Mouse (Mus musculus): ENCODE measurements around the gene Ocln. TPM values are rescaled to one million over a fixed set of nuclear protein-coding genes. Genes with fewer than 3 reads are reported as not detected.
"Not testable (repeated sequence)": the region's sequence is repeated elsewhere in the genome, so short reads cannot be mapped to it uniquely, and the experiment has no call there.

Ocln gene
- total RNA-seq, 2 experiments from 2014 or later: 11.2 to 12.3 TPM

DNA sequence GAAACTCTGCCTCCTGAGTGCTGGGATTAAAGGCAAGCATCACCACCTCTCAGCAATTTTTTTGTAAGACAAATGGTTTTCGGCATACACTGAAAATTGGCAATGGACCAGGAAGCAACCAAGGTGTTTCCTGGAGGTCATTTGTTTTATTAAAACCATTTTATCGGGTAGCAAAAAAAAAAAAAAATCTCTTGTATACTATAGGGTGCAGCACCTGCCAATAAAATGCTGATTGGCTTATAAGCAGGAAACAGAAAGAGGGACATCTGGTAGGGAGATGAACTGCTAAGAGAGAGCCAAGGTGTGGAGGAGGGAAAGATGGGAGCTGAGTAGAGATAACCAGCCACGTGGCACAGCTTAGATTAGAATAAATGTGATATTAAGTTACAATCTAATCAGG is 7.0 kb downstream of the Ocln start:
- peak in 1 of 2 experiments; percentile 47 for DNase-seq (ENCODE audit: low spot score in 2 of 2)

DNA sequence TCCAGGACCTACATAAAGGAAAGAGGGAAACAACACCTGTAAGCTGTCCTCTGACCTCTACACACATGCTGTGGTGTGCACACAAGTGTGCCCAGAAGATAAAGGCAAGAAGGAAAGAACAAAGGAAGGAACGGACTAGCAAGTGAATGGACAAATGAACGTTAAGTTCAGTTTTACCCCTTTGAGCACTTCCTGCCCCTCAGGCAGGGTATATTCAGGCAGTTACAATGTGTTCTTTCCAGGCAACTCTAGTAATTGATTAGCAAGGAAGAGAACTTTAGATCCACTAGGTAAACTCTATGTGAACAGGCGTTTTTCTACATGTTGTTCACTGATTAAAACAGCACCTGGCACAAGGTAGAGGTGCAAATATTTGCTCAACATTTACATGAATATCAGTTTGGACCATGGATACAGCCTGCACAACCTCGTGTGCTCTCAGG is 8.3 kb downstream of the Ocln start:
- no peak for DNase-seq (ENCODE audit: low spot score in 2 of 2)

GRCm38 (mm10) chr13:100543011-100543767 is 9.3 kb downstream of the Ocln start:
- no peak for DNase-seq (ENCODE audit: low spot score in 2 of 2)

DNA sequence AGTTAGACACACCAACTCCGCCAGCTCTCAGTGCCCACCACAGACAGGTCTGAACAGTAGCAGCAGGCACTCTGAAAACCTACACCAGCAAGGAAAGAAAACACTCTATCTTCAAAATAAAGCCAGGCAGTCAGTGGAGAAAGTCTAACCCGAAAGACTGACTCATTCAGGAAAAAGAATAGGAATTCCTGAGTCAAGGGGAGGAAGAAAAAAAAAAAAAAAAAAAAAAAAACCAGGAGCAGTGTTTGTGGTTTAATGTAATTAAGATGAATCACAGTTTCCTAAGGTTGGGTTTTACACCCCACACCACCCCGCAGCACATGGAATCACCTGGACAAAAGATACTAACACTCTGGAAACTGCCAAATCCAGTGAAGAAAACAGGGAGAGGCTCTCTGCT is 16.4 kb downstream of the Ocln start:
- DNase-seq (ENCODE audit: low spot score in 2 of 2): no peak

DNA sequence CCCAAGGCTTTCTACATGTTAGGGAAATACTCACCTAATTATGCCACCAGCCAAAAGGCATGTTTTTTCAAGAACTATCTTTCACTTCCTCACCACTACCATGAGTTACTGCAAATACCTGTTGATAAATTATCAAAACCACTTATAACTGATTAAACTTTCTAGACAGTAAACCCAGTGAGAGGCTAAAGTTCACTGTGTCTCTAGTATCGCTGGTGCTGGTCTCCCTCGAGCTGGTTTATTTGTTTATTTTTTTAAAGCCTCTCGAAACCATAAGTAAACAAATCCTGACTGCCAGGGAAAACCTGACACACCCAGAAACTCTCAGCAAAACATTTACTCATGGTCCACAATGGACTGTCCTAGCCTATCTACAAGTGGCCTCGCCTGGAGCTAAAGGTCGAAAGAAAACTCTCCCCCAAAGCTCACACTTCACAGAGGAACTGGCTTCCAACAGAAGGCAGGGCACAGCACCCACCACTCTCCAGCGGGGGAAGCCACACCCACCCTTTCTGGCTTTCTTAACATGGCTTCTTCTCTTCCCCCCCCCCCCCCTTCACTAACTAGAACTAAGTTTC is 19.6 kb downstream of the Ocln start:
- DNase-seq (ENCODE audit: low spot score in 2 of 2): no peak

GRCm38 (mm10) chr13:100526649-100527038 is 25.9 kb downstream of the Ocln start:
- DNase-seq (ENCODE audit: low spot score in 2 of 2): no peak

DNA sequence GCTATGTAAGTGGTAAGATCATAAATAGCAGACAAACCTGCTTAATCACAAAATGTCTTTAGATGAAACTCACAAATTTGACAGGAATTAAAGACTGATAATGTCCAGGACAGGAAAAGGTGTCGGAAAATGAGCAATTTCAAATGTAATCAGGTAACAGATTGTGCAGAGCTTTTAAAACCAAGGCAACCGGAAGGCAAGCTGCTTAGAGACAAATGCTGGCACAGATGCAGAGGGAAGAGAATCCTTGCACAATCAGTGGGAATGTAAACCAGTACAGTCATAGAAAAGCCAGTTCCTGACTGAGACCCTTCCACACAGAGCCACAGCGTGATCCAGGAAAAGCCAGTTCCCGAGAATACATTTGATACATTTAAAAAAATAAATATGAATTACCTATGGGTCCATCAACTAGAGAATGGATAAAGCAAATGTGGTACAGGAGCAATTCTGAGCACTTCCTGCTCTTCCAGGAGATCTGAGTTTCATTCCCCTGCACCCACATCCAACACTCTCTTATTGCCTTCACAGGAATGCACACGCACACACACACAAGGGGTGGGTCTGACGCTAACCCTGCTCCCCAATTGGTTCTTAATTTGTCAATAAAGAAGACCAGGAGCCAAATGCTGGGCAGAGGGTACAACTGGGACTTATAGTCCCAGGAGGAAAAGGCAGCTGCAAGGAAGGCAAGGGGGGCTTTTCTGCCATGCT is 26.4 kb downstream of the Ocln start:
- DNase-seq (ENCODE audit: low spot score in 2 of 2): peak; percentile 54 to 79

DNA sequence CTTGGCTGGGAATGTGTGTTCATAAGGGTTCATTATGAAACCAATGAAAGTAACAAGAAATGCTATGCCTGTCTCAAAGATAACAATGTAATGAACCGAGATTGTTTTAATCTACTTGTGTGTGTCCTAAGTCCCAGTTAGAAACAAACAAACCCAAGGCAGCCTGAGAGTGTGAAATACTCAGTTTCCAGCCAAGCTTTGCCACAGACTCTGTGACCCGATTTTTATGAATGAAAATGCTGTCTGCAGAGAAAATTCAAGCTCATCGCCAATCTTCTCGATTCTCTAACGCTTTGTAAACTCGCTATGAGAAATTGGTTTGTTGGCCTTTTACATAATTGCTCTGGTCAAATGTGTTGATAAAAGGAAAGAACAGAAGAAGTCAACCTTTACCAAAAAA is 27.6 kb downstream of the Ocln start:
- peak in 1 of 2 experiments; percentile 22 for DNase-seq (ENCODE audit: low spot score in 2 of 2)

- no peak for DNase-seq (ENCODE audit: low spot score in 2 of 2)
Observed at GRCm38 (mm10) chr13:100523698-100524097, 28.8 kb downstream of the Ocln start.

GRCm38 (mm10) chr13:100521724-100522591 is 30.6 kb downstream of the Ocln start:
- DNase-seq (ENCODE audit: low spot score in 2 of 2): no peak

DNA sequence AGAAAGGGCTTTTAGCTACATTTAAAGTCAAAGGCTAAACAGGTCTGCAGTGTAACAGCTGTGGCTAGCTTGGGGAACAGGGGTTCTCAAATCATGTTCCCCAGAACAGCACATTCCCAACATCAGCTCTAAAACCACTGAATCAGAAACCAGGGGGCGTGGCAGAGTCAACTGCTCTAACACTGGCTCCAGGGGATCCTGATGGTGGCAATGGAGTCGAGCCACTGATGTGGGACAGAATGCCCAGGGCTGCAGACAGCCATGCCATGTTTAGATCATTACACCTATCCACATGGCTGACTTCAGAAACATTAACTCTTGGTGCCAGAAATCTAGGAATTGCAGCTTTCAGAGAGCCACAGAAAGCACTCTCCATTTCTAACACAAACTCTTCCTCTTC is 33.4 kb downstream of the Ocln start:
- DNase-seq (ENCODE audit: low spot score in 2 of 2): no peak

DNA sequence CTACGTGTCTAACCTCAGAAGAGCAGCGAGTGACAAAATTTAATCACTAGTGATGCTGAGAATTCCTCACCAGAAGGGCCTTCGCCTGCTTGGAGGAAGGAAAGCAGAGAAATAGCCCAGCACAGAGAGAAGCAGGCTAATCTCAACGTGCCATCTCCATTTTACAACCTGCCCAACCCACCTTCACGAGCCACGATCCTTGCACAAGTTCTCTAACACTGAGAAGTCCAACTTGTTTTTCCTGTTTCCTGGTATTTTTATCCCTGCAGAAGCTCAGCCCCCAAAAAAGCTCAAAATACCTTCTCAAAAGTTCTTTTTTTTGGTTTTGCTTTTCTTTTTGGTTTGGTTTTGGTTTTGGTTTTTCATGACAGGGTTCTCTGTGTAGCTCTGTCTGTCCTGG is 34.3 kb downstream of the Ocln start:
- no peak for DNase-seq (ENCODE audit: low spot score in 2 of 2)

DNA sequence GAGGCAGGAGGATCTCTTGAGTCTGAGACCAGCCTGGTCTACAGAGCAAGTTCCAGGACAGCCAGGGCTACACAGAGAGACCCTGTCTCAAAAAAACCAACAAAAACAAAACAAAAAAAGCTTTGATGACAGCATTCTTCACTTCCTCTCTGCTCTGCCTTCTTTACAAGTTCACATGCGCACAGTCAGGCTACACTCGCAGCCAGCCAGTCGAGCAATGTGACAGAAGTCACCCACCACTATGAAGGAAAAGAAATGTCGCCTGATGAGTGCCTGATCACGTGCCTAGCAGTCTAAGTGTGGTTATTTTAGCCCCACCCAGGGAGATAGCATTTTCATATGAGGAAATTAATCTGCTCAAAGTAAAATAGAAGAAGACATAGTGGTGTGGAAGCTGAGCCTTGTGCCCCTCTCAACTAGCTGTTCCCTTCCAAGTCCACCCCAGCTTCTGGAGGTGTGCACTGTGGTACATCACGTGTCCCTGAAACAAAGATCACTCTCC is 34.8 kb downstream of the Ocln start:
- no peak for DNase-seq (ENCODE audit: low spot score in 2 of 2)

GRCm38 (mm10) chr13:100516213-100517105 is 36.1 kb downstream of the Ocln start:
- DNase-seq (ENCODE audit: low spot score in 2 of 2): no peak

DNA sequence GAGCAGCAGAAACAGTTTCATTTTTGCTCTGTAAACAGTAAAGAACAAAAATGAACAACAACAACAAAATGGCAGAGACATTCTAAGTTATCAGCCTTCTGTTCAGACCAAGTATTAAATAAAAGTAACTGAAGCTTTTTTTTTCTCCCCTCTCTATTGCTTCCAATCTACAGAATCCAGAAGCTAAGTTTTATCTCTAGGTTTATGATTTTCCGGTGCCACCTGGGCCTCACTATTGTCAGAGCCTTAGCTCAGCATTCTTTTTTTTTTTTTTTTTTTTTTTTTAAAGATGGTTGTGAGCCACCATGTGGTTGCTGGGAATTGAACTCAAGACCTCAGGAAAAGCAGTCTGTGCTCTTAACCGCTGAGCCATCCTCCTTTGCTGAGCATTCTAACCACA is 39.7 kb downstream of the Ocln start:
- no peak for DNase-seq (ENCODE audit: low spot score in 2 of 2)

- DNase-seq (ENCODE audit: low spot score in 2 of 2): no peak
Observed at GRCm38 (mm10) chr13:100511860-100512364, 40.6 kb downstream of the Ocln start.

DNA sequence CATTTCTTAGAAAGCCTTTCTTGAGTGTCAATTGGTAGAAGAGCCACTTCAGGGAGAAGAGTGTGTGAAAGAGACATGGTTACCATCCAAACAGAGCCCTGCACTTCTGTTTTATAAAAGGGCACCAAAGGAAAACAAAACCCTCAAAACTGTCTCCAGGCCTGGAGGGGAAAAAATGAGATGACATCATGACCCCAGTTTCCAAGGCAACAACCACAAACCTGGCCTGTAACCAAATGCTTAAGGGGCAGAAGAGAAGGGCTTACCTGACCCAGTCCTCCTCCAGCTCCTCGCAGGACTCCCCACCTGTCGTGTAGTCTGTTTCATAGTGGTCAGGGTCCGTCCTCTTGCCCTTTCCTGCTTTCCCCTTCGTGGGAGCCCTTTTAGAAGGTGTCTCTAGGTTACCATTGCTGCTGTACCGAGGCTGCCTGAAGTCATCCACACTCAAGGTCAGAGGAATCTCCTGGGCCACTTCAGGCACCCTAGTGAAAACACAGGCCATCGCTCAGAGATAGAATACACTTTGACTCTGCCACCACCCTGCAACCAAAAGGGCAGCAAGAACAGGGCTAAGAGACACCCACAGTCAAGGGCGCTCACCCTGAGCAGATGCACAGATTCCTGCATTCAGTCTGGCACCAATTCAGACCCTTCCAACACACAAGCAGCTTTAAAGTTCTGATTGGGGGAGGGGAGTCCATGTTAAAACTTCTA is 41.2 kb downstream of the Ocln start:
- no peak for DNase-seq (ENCODE audit: low spot score in 2 of 2)

GRCm38 (mm10) chr13:100499625-100500024 is 52.9 kb downstream of the Ocln start:
- DNase-seq (ENCODE audit: low spot score in 2 of 2): not testable (repeated sequence)

- DNase-seq (ENCODE audit: low spot score in 2 of 2): no peak
Observed at GRCm38 (mm10) chr13:100495337-100495736, 57.2 kb downstream of the Ocln start.

All from layer of hippocampus, adult 18-20 months (tissue).